Mouse (Mus musculus): ENCODE measurements around the gene Atp8b4.

Atp8b4 gene

DNA sequence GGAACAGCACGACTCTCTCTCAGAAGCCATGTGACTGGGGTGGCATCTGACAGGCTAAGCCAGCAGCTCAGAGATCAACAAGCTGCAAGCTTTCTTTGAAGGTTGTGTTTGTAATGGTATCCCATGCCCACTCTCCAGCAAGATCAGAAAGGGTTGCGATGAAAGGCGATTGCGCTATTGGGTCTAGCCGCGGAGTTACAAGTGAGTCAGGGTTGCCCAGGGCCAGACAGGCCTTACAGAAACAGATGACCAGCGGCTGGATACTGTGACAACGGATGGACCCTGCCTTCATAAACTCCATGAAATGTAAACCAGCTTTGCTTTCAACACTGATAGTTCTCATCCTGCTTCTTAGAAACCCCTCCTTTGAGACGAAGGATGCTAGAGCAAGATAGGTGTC lies 66.2 kb downstream of the Atp8b4 start:
- in situ Hi-C loops (cut with MboI, MseI), result no loop called here

DNA sequence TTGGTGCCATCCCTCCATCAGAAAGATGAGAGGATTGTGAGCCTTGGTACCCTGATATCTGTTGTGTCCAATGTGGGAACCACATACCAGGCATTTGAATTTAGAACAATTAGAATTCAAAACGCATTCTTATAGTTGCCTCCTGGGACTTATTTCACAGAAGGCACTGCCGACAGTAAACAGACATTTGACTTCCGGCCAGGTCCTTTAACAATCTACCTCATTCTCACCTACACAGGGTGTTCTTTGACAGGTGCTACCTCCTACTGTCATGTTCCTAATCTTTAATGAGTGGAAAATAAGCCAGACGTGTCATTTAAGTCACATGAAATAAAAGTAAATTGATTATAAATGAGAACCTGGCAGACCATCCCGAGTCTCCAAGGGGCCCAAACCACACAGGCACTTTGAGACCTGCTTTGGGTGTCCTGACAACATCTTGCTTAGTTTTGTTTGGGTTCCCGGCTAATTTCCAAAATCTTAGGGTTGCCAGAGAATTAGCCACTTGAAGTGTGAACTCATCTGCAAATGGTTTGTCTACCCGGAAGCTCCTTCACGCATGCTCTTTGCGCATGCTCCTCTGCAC lies 67.9 kb downstream of the Atp8b4 start:
- in situ Hi-C loops (cut with MboI, MseI), result no loop called here

DNA sequence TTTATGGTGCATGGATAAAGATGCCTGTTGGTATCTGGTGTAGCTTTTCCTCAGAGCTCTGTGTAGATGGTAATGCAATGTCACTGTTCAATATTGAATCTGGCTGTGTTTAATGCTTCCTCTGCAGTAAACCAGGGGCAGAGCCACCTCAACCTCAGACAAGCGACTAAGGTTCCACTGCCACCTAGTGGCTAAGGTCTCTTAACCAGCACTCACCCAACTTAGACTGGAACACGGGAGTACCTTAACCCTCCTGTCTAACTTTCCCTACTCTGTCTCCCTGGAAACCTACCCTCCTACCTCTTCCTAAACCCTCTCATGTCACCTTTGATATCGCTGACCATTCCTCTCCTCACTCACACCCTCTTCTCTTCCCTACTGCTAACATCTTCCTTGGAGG lies 71.2 kb downstream of the Atp8b4 start:
- in situ Hi-C loops (cut with MboI, MseI), result no loop called here

DNA sequence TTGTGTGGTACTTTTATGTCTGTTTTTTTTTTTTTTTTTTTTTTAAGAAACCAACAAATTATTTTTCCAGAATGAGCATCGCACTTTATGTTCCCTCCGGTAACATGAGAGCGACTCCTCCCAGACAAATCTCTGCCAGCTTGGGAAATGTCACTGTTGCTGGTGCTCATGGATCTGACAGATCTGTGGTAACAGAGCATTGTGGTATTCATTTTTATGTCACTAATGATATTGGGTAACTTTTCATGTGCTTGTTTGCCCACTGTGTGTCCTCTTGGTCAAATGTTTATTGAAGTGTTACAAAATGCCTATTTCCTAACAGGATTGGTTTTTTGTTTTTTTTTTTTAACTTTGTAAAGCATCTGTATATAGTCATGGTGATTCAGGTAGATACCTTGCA lies 75.3 kb downstream of the Atp8b4 start:
- in situ Hi-C loops (cut with MboI, MseI), result no loop called here

DNA sequence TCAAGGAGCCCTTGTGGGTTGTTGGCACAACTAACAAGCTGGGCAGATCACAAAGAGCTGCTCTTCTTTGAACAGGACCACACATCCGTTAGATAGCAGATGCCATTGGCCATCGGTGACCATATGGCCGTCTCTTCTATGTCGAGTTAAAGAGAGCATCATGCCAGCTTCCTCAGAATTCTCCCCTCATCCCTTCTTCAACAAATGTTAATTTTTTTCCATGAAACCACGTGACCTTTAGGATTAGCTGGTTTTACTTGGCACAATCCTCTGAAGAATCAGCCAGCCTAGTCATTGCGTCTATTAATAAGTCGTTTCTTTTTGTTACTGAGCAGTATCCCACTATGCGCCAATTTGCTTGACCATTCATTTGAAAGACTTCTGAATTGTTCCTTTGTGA lies 75.8 kb downstream of the Atp8b4 start:
- in situ Hi-C loops (cut with MboI, MseI), result no loop called here

DNA sequence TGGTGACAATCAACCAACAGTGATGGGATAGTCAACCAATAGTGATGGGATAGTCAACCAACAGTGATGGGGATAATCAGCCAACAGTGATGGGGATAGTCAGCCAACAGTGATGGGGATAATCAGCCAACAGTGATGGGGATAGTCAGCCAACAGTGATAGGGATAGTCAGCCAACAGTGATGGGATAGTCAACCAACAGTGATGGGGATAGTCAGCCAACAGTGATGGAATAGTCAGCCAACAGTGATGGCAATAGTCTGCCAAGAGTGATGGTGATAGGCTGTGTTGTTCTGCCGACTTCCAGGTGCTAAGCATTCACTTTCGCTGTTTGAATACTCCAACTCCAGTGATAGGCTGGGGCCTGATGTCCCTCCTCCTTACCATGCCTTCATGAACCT lies 79.6 kb downstream of the Atp8b4 start:
- in situ Hi-C loops (cut with MboI, MseI), result no loop called here

DNA sequence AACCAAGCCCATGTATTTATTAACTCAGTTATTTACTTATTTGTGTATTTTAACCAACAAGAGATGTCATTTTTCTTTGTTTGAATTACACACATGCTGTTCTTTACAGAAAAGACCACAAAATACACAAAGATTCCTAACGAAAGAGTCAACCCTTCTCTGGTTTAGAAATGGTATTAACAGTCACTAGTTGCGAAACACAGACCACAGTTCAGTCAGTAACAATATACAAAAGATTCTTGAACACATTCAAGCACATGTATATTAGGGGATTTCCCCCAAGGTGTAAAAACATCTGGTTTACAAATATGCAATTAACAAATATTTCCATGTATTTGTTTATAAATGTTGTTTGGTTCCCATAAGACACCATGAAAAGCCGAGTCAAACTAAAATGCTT lies 81.6 kb downstream of the Atp8b4 start:
- in situ Hi-C loops (cut with MboI, MseI), result no loop called here

DNA sequence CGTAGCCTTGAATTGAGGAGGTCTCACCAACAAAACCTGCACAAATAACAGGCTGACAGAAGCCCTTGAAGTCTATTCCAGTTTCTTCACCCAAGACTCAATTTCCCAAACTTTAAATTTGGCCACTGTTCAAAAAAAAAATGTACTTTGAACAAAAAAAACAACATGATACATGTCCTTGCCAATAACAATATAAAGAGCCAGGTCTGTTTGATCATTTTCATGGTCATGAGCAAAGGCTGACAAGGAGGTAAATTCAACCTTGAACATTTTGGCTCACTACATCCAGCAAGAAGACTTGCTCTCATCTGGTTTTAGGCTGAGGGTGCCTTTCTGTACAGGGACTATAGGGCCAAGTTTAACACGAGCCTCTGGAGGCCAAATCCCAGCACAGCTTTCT lies 83.7 kb downstream of the Atp8b4 start:
- in situ Hi-C loops (cut with MboI, MseI), result no loop called here

DNA sequence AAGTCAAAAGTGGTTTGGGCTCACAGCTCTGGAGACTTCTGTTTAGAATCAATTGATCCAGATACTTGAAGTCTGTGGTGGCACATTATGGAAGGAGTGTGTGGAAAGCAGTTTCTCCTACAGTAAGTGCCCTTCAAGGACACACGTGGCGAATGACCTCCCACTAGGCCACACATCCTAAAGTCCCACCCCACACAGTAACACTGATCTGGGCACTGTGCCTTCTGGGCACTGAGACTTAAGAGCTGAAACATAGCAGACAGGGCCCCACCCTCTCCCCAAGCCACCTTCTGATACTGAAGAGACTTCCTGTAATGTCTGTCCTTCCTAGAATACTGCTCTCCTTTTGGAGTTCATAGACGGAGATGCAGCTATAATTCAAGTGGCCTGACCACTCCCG lies 84.5 kb downstream of the Atp8b4 start:
- in situ Hi-C loops (cut with MboI, MseI), result no loop called here

DNA sequence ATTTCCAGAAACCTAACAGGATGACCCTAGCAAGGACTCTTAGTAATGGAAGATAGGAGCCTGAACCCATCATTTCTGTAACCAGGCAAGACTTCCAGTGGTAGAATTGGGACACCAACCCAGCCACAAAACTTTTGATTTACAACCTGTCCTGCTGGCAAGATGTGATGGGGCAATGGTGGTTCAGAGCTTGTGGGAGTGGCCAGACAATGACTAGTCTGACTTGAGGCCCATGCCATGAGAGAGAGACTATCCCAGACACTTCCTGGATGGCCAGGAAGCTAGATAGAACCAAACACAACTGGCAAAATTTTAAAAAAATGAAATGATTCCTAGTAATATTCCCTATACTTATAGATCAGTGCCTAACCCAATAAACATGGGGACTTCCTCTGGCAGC lies 87.7 kb downstream of the Atp8b4 start:
- in situ Hi-C loops (cut with MboI, MseI), result no loop called here

DNA sequence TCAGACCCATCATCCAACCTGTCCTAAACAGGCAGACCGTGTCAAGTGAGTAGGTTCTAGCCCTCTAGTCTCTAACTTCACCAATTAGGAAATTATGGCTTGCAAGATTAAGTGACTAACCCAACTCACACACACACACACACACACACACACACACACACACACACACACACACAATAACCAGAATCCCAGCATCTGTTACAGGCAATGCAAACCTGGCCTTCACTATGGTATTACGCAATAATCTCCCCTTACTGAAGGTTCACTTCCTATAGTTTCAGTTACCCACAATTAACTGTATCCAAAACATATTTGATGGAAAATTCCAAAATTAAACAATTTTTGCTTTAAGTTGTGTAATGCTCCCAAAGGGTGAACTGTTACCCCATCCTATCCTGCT lies 101.0 kb downstream of the Atp8b4 start:
- in situ Hi-C loops (cut with MboI, MseI), result loop anchor here (25.0 kb wide), 1 partner anchor 588 kb away; no protein-coding TSS in a partner anchor

DNA sequence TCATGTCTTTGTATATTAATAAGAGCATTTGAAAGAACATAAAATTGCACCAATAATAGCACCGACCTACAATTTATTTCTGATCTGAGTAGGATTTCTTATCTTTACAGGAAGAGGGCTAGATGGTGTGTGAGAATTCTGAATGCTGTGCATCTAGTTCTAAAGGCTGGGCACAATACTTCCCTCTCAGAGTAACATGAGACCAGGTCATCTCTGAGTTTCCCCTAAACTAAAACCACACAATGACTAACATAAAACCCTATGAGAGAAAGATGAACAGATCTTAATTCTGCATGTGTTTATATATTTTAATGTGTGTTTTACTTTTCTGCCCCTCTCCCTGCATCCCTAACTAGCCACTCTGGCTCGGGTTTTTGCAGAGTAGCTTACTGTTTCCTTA lies 101.5 kb downstream of the Atp8b4 start:
- in situ Hi-C loops (cut with MboI, MseI), result loop anchor here (25.0 kb wide), 1 partner anchor 588 kb away; no protein-coding TSS in a partner anchor

DNA sequence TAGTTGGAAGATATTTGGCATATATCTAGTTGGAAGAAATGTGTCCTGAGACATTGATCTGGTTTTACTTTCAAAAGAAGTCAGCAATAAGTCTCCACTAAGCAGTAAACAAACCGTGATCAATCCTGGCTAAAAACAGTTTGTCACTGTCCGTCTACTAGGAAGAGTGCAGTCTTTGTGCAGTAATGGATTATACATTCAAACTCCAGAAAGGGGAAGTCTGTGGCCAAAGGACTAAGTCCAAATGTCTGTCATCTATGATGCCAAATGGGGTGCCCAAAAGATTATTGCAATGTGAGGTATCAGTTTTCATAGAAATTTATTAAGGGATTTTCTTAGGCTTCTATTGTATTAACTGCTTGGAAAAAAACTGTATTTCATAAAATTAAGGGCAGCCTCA lies 102.3 kb downstream of the Atp8b4 start:
- in situ Hi-C loops (cut with MboI, MseI), result loop anchor here (25.0 kb wide), 1 partner anchor 589 kb away; no protein-coding TSS in a partner anchor

DNA sequence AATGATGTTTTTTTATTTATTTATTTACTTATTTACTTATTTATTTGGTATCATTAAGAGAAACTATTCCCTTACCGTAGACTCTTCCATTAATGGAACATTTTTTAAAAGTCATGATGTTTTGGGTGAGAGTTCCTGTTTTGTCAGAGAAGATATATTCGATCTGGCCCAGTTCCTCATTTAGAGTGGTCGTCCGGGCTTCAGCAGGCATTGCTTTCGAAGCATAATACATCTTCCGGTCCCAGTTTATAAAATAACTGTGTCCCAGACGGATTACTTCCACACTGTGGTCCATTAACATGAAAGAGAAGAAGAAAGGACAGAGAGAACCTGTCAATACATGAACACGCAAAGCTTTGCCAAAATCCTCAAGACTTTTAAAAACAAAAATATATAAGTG lies 103.0 kb downstream of the Atp8b4 start:
- in situ Hi-C loops (cut with MboI, MseI), result loop anchor here (25.0 kb wide), 1 partner anchor 590 kb away; no protein-coding TSS in a partner anchor

DNA sequence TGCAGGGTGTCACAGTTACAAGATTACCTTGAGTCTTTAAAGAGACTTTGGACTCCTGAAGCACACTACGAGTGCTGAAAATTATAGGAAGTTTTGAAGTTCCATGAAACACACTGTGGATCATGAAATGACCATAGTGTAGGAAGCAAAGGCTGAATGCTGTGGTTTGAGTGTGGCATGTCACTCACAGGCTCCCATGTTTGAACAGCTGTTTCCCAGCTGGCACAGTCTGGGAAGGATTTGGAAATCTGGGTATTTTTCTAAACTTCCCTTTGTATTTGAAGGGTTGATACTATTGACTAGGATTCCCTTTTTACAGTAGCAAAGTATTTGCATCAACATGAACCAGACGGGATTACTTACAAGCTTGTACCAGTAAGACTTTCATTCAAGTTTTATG lies 105.5 kb downstream of the Atp8b4 start:
- in situ Hi-C loops (cut with MboI, MseI), result loop anchor here (25.0 kb wide), 1 partner anchor 592 kb away; no protein-coding TSS in a partner anchor

DNA sequence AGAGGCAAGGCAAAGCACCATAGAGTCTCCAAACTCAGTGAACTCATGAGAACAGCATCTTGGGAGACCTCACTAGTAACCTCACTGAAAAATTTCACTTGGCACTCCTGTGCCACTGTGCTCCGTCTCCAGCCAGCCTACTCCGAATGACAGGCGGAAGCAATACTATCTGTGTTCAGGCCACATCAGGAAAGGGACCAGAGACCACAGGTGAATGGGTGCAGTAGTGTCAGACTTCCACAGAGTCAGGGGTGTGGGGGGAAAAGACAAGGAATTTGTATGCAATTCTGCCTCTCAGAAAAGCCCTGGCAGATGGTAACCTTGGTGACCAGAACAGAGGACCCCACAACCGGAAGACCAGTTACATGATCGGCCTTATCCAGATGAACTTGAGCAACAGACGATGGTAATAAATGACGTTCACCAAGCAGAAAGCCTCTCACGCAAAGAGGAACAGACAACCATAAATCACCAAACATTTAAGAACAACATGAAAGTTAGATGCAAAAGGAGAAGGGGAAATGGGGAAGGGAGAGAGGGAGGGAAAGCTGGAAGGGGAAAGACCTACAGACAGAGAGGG lies 112.9 kb downstream of the Atp8b4 start:
- in situ Hi-C loops (cut with MboI, MseI), result loop anchor here (25.0 kb wide), 1 partner anchor 600 kb away; no protein-coding TSS in a partner anchor

DNA sequence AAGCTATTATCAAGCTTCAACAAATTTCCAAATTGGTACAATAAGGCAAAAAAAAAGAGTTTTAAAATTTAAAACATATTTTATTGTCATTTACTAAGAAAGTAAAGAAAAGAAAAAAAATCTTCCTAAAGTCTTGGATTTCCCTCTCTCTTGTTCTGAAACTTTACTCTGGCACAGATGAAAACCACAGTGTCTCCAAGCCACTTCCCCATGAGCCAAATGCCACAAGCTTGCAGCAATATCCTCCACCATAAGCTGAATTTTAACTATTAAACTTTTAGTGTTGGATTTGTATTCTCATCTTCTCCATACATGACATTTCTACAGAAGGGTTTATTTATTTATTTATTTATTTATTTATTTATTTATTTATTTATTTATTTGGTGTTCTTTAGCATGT lies 114.4 kb downstream of the Atp8b4 start:
- in situ Hi-C loops (cut with MboI, MseI), result loop anchor here (25.0 kb wide), 1 partner anchor 601 kb away; no protein-coding TSS in a partner anchor

DNA sequence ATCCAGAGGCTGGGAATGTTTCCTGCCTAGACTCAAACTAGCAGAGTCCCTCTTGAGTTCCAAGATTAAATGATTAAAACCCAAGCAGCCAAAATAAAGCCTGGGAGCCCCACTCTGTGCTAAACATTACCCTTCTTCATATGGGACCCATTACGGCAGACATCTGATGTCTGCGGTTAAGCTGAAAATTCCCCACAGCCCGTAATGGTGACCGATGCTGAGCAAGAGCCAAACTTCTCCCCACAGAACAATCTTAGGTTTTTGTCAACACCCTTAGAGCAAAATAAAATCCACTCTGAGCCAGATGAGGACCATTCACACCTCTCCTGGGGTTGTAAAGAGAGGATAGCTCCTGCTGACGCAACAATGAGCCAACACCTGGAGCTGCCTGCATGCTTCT lies 120.2 kb downstream of the Atp8b4 start:
- in situ Hi-C loops (cut with MboI, MseI), result loop anchor here (25.0 kb wide), 1 partner anchor 607 kb away; no protein-coding TSS in a partner anchor

DNA sequence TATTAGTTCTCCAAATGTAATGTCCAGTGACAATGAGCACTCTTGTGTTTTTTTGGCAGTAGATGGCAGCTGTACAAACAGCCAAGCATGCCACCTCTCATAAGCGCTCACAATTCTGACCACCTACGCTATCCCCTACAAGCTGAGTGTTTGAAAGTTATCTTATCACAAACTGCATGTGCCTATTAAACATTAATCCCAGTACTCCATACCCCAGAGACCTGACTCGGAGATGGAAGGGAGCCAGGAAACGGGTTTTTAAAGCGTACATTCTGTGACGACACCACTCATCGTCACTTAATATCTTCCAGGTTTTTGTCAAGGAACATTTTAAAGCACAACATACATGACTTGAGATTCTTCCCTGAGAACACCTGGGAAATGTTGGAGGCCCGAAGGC lies 128.8 kb downstream of the Atp8b4 start:
- in situ Hi-C loops (cut with MboI, MseI), result no loop called here

DNA sequence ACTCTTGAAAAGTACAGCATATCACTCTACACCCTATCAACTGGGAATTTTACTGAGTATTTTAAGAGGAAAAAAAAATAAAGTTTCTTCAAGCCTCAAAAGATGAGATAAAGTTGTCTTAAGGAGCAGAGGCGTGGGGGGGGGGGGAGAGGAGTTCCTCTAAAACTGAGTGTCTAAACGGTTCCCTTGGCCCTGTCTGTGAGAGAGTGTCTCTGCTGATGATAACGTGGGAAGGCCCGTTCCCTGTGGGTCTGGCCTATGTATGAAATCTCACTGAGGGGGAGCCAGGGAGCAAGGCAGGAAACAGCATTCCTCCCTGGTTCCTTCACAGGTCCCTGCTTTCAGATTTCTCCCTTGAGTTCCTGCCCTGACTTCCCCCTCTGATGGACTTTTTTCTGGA lies 130.7 kb downstream of the Atp8b4 start:
- in situ Hi-C loops (cut with MboI, MseI), result no loop called here

DNA sequence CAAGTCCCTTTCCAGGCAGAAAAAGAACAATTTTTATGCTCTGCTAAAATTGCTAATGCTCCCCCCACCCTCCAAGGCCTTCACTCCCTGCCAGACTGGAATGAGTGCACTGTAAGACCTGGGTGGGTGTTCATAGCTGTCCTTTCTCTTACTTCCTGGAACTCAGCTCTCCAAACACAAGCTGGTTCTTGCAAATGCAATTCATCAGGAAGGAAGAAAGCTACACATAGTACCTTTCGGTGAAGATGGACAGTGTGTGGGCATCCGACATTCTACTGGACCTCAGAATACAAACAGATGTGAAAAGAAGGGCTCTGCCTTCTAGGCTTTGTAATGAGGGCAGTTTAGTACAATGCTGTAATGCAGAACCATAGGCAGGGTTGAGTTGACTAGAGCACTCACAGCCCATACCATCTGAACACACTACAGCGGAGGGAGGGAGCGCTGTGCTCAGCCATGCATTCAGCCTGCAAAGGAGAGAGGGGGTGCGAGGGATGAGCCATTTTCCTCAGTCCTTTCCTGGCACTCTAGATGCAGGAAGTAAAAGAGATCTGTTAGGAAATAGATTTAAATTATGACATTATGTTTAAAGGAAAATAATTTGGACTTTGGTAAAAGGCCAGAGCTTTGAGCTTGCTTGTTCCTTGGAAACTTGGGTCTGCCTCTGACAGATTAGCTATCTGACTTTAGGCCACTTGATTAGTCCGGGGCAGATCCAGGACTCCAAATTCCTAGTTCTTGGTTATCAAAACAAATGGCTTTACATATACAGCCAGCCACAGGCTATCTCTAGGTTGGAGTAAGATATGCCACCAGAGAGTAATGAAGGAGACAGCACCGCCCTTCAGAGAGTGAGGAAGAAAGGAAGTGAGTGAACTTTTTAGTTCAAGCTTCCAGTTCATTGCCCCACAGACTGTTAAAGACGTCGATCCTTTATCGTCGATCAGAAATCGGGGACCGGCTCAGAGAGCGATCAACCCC lies 136.4 kb downstream of the Atp8b4 start:
- in situ Hi-C loops (cut with MboI, MseI), result no loop called here

DNA sequence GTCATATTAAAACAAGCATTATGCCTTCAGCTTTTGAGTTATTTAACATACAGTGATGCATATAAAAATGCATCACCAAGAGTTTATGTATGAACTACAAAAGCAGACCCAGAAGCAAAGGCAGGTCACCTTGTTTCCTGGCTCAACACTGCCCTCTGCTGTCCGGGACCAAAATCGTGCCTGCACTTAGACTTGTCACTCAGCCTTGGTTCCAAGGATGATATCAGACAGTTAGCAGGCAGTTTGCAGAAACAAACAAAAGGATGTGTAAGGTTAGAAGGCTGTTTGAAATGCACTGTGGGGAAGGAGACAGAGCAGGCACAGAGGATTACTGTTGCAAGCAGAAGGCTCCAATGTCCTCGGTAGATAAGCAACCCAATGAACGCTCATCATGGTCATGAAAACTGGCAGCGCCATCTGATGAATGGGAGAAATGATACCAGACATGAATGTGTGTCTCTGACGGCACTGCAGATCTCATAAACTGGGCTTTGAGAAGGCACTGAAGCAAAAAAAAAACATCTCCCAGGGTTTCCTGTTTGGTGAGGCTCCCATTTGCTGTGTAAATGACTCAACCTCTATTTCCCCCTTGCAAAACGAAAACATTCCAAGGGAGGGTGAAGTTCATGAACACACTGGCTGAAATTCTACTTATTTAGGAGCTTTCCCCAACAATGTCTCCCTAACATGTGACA lies 137.3 kb downstream of the Atp8b4 start:
- in situ Hi-C loops (cut with MboI, MseI), result no loop called here

Data from T-helper 2 cell (primary cell).